Mouse (Mus musculus): ENCODE data around the gene Pola2.

Gene Pola2

DNA sequence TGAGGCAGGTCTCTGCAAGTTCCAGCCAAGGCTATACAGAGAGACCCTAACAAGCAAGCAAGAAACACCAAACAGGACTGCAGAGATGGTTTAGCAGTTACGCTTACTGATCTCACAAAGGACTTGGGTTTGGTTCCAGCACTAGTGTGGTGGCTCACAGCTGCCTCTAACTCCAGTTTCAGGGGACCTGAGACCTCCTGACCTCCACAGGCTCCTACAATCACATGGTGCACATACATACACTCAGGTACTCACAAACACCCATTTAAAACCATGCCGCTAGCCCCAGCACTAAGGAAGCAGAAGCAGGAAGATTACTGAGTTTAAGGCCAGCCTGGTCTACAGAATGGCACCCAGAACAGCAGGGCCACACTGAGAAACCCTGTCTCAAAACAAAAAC lies 802 bp upstream of the Pola2 start:
- DNase-seq, result no peak

DNA sequence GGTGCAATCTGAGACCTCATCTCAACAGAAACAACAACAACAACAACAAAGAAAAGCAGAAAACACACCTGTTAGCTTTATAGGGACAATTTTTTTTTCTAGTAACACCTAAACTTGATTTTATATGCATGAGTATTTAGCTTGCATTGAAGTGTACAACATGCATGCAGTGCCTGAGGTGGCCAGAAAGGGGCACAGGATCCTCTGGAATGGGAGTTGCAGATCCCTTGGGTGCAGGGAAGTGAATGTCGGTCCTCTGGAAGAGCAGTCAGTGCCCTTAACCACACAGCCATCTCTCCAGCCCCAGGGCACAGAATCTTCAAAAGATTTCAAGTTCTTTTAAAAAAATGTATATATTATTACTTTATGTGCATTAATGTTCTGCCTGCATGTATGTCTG lies 1.4 kb downstream of the Pola2 start:
- no peak for DNase-seq

DNA sequence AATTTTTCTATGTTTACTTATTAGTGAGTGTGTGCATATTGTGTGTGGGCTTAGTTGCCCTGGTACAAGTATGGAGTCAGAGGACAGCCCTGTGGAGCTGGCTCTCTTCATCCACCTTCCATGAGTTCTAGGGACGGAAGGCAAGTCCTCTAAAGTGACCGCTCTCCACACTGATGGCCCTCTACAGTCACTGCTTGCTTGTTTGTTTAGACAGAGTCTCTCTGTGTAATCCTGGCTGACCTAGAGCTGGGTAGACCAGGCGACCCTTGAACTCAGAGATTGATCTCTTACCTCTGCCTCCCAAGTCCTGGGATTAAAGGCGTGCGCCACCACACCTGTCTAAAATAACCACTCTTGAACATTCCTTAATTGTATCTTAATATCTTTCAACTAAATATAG lies 6.6 kb downstream of the Pola2 start:
- no peak for DNase-seq

DNA sequence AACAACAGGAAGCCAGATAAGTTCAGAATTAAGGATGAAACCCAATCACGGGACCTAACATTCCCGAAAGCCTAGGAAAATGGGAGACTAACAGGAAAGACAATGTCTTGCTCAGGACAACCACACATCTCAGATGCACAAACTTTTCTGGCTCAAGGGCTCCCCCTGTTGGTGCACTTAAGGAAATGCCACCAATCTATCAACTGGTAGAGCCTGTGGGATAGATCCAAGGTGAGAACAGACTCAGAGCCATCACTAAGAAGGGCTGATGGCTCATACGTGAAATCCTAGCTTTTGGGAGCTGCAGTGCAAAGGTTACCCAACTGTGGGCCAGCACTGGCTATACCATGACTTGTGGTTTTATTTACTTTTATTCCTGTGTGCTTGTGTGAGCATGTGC lies 7.3 kb downstream of the Pola2 start:
- peak; percentile 90 for DNase-seq

DNA sequence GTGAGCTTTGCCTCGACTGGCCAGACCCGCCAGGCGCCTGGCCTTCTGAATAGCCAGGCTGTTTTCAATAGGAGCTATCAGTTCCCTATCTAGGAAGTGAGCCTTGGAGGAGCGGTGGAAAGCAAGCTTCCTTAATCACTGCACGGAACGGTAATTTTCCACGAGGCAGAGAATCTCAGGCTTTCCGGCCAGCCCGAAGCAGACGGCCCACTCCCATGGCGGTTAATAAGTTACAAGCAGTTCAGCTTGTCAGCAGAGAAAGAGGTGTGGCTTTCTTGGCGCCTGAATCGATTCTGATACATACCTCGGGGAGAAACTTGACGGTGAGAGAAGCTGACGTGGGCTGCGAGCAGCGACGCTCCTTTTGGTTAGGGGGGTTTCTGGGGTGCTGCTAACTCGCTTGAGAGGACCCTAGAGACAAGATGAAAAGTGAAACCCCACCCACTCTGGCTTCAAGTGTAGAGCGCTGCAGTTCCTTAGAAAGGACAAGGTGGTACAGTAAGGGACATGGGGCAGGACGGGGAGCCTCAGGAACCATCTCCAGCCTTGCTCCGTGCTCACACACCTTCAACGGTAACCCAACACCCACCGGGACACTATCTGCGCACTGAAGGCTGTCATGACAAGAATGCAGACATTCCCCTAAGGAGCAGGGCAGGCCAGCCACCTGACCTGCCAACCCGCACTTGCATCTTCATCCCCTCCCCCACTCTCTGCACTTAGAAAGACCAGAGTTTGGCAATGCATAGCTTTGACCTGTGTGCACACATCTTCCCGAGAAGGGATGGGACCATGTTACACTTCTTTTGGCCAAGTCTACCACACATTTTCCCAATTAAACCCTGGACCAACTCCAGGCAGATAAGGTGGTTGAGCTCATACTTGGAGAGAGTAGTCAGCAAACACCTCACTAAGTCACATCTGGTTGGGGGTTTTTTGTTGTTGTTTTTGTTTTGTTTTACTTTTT lies 8.0 kb downstream of the Pola2 start:
- DNase-seq, result peak; percentile 81

DNA sequence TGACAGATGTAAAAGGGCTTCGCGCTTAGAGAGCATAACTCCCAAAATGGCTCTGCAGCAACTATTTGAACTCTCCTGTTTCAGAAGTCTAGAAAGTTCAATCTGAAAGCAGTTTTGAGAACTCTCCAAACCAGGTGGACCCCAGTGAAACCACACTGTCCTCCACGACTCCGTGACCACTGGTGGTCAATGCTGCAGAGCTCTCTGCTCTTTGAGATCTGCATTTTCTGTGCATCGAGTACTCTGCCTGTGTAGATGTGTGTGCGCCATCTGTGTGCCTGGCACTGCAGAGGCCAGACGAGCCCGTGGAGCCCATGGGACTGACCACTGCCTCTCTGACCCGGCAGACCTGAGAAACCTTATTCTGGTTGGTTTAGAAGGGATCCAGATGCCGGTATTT lies 9.1 kb downstream of the Pola2 start:
- DNase-seq, result no peak

DNA sequence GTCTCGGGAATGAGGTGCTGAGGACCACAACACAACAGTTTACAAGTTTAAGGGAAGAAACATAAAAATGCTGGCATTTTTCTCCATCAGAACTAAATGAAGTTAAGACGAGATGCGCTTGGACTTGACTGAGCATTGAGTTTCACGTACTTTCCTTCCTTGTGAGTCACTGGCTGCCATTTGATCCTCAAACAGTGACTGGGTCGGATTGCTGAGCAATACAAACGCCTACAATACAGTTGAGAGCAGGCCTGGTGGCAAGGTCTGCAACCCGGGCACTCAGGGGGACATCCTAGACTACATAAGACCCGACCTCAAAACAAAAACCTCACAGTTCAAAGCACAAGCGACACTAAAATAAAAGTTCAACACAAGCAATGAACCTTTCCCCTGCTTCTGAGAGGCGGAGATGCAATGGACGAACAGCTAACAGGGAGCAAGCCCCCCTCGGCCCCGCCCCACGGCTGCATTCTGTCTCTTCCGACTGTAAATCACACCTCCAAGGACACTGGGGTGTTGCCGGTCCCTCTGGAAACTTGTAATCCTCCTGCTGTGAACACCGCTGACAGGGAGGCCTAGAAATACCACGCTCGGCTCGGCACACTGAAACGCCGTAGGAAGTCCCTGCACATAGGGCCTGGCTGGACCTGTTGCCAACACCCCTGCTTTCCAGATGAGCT lies 9.8 kb downstream of the Pola2 start:
- DNase-seq, result peak; percentile 64

DNA sequence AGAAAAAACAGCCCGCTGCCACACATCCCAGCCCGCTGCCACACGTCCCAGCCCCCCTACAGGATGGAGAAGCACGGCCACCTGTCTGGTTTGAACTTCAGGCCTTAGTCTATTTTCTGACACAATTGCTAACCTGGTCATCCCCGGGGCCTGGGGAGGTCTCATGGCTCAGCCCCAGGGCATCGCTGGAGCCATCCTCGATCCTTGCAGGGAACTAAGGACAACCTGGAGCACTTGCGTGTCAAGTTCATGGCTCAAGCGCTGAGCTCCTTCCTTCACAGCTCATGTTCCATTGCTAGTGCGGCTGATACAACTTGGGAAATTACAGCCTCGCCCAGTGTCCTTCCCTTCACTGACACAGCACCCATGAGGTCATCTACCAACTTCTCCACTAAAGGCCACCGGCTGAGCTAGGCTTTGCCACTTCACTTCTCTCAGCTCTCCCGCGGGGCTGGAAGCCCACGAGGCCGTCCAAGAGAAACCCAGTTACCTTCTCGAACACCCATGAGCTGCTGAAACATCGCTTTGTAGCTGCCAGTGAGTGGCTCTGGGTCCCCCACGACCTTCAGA lies 10.7 kb downstream of the Pola2 start:
- no peak for DNase-seq

DNA sequence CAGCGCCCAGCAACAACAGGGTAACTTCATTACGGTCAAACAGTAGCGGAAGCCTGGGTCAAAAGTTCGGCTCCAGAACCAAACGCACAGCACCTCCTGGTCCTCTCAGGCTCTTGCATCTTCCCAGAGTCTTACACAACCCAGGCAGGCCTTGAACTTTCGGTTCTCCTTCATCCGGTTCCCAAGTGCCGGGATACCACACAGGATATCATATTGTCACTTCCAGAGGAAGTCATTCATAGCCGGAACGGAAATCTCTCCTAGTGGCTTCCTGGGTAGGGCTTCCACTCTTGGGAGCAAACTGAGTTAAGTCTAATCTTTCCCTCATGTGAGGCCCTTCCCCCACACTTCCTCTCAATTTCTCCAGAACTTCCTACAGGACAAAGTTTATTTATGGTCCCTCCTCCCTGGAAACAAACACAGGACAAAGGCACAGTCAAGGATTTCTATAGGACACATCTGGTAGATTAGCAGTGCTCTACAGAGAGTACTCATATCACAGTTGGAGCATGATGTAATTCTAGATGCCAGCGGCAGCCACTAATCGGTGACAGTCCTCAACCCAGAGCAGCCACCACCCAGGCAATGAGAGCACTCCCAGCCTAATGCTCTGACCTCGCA lies 11.8 kb downstream of the Pola2 start:
- peak; percentile 75 for DNase-seq

DNA sequence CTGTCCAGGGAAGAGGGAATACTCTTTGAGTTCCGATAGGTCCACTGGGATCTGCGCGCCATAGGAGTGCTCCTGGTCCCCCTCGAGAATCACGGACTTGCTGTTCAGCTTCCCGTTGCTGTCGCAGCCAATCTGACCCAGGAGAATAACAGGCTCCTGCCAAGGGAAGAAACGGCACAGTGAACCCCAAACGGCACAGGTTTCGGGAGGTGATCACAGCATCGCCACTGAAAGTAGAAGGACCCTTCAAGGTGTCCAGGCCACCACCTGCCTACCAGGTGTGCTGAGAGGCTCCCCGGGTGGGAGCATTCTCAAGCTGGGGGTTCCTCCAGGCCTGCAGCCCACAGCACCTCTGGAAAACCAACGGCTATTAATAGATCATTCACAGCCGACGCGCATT lies 12.4 kb downstream of the Pola2 start:
- no peak for DNase-seq

DNA sequence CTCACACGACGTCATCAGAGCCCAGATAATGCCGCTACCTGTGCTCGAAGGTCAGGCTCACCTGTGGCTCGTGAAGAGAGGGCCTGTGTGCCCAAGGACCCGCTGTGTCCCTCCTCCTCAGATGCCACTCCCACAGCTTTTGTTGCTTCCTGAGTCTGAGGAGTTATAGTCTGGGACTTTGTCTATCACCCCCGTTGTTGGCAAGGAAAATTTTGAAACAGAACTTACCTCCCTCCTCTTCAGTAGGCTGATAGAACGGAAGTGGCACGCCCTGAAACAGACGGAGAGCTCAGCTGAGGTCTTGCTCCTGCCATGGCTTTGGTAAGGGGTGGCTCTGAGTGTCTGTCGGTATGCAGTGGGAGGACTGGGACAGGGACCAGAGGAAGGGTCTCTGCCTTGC lies 13.8 kb downstream of the Pola2 start:
- DNase-seq, result no peak

DNA sequence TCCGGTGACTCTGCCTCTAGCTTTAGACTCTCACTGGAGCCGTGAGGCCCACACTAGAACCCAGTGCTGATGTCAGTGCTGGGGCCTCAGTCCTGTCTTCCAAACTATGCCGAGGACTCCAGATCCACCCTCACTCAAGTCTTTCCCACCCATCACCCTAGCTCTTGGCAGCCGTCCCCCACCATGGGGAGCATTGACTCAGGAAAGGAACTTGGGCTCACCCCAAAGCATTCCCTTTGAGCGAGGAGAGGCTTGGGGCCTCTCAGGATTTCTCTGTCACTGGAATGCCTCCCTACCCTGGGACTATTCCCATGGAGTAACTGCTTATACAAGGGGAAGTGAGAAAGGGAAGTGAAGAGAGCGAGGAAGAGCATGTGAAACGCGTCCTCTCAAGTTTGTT lies 18.1 kb downstream of the Pola2 start:
- DNase-seq, result peak; percentile 60

DNA sequence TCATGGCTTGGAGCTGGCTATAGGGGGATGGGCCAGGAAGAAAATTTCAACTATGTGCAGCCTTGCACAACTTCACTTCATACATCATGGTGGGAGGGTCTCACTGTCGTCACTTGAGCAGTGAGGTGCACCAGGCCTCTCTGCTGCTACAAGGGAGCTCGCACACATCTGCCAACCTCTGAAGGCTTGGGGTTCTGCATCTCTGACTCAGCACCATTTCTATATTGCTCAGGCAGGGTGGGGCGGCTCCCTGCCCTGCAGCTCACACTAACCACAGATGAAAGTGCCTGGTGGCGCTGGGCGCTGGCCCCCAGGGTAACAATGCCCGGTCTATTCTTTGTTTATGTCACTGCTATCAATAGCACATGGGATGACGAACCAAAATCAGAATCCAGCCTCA lies 19.0 kb downstream of the Pola2 start:
- peak; percentile 73 for DNase-seq

DNA sequence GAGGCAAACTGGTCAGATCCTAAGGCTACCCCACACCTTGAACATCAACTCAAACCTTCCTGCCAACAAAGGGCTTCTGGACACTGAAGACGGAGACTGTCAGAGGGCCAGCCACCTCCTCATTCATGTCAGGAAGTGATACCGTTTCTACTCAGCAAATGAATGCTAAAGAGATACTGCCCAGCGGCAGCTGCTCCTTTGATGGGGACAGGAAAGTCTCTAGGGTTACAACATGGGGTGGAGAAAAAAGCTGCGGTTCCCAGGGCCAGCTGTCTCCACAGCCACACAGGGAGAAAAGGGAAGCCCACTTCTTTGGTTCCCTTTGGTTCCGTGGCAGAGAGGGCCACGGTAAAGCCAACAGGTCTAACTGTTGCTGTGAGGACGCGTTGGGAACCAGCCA lies 19.9 kb downstream of the Pola2 start:
- DNase-seq, result no peak

DNA sequence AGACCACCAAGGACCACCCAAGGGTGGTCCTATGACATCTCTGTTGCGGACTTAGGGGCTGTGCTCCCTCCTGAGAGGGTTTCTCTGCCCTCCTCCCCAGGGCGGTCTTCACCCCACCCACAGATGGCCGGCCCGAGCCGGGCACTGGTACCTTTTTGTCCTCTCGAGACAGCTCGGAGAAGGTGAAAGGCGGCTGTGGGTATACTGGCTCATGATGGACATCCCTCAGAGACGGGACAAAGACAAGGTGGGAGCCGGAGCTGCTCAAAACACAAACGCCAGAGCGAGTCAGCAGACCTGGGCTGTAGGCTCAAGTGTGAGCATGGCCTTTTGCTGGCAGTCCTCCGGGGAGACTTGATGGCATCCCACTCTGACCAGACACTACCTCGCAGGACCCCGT lies 20.6 kb downstream of the Pola2 start:
- DNase-seq, result no peak

DNA sequence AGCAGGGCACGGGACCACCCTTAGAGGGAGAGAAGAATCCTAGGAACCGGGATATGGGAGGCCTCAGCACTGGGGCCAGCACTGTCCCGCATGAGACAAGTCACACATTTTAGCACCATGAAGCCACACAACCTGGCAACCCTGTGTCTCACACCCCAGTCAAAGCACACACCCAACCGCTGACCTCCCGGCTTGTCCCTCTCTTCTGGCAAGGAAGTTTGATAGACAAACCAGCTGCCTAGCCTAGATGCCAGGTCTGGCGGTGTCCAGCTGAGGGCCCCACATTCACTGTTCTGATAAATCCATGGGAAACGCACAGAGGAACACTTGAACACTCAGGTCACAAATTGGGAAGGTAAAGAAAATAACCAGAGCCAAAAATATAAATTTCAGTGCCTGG lies 21.4 kb downstream of the Pola2 start:
- no peak for DNase-seq

DNA sequence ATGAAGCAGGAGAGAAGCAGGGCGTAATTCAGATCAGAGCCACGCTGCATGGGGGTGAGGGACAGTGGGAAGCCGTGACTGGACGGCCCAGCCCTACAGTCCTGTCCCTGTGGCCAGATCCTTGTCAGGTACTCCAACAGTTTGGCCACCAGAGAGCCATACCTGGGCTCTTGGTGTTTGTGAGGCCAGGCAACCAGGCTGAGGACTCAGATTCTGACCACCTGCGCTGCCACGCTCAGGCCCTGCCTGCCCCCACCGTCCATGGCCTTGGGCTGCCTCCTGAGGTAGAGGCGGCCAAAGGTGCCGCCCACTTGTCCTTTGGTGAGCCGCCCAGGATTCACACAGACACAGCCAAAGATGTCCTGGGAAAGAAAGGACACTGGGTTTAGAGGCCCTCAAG lies 23.3 kb downstream of the Pola2 start:
- DNase-seq, result no peak

DNA sequence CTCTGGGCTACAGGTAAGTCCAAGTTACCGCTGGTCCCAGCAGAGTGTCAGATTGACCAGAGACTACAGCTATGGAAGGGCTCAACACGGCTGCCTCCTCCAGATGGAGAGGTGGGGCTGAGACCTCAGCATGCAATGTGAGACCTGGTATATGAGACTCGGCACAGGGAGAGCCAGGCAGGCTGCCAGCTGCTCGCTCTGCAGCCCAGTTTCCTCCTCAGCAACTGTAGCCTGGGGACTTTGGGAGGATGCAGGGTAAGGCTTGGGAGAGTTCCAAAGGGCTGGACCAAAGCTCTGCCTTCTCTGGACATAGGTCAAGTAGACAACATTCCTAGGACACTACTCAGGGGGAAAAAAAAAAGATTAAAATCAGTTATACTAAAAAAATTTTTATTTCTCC lies 23.8 kb downstream of the Pola2 start:
- DNase-seq, result peak; percentile 93

DNA sequence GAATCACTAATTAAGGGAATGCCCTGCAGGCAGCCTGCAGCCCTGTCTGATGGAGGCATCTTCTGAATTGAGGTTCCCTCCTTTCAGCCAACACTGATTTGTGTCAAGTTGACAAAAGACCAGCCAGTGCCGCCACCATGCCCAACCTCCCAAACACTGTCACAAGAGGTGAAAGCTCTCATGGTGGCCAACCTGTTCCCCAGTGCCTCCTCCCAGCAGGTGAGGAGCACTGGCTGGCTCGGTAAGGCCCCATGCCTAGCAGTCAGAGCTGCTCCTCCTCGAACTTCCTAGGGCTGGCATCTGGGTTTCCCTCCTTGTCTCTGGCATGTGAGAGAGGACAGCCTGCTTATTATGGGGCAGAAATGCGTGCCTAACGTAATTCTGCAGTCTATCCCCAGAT lies 24.3 kb downstream of the Pola2 start:
- DNase-seq, result no peak

DNA sequence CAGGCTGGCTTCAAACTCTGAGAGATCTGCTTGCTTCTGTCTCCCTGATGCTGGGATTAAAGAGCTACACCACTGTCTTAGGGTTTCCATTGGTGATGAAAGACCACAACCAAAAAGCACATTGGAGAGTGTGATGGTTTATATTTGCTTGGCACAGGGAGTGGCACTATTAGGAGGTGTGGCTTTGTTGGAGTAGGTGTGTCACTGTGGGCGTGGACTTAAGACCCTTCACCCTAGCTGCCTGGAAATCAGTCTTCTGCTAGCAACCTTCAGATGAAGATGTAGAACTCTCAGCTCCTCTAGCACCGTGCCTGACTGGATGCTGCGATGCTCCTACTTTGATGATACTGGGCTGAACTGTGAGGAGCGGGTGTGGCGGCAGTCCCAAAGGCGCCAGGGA lies 25.5 kb downstream of the Pola2 start:
- no peak for DNase-seq

DNA sequence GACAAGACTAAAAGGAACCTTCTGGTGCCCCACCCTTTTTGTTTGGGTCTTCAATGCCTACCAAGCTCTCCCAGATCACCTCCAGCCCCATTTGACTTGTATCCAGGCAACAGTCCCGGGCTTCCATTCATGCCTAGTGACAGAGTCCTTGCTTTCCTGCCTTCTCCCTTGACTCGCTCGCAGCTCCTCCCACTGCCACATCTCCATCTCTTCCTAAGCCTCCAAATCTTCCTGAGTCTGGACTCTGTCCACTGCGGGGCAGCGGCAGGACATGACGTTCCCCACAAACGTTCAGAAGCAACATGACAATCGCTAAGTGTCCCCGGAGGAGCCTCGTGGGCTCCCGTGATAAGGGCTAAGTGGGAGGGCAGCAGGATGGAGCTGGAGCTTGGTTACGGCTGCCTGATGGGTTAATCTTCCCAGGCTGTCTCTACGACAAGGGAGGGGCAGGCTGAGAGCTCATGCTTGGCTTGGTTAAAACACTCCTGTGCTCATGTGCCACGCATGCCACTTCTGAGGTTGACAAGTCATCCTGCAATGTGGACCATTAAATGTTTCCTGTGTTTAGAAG lies 26.1 kb downstream of the Pola2 start:
- no peak for DNase-seq

DNA sequence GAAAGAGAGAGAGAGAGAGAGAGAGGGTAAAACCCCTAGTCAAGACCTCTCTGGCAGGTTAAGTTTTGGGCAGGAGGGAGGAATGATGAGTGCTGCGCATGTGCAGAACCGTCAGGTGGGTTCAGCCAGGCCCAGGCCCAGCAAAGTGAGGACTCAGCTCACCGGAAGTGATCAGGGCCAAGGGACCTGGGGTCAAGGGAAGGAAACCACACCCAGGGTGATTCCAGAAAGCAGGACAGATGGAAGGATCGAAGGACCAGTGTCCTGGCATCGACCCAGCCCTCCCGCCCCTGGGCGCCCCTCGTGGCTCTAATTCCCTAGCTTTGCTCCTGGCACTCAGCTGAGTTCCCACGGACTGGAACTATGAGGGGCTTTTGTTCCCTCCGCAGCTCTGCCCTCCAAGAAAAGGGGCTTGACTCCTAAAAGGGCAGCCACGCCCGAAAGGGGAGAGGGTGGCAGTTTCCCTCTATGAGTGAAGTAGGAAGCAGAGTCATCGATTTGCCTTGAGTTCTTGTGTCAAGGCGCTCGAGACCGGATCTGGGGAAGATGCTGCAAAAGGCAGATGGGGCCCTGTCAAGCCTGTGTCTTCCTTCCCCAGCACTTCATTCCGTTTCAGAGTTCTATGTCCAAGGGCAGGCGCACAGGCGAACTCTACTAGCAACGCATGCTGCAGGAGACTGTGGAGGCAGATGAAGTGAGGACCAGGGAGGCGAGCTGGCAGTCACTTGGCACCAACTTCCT lies 26.7 kb downstream of the Pola2 start:
- DNase-seq, result no peak

All from kidney, postnatal 10 days (tissue).